Mouse (Mus musculus): ENCODE results near the gene Hpse2. TPM values are rescaled to one million over a fixed set of nuclear protein-coding genes. Genes with fewer than 3 reads are reported as not detected.

Hpse2 gene
- total RNA-seq (2014; rRNA removed) (0.09 and 0.55 TPM in 2 replicates), polyA plus RNA-seq (2015; fragmentation: Nextera tagmentation; extraction: Ambion mirVana) (0.23 and 0.32 TPM in 2 replicates)

GRCm38 (mm10) chr19:43388017-43388904 is at the start of gene Hpse2:
Hpse2 (minus strand) TSS chr19:43388355.
- Histone ChIP-seq H3K4me3 (ENCODE audit: low read depth, low read length) (no peak within 1 kb of the TSS), H3K36me3 (ENCODE audit: insufficient read depth, low read length) (no peaks in the 10 kb centered on the region), H3K27ac (ENCODE audit: low read depth, low read length) (no peak within 1 kb of the TSS), H3K9ac (replicated peaks; ENCODE audit: low read length, poor library complexity, severe bottlenecking) (no peak within 1 kb of the TSS), H3K4me2 (ENCODE audit: low read depth, low read length, poor library complexity, severe bottlenecking) (peak within 1 kb of the TSS; percentile 13), H3K27me3 (ENCODE audit: insufficient read depth, low read length) (peaks cover 61% of the 10 kb centered on the region), H3K9me3 (ENCODE audit: low read length) (no peaks in the 10 kb centered on the region), H3K4me1 (ENCODE audit: insufficient read depth, low read length) (peaks cover 12% of the 10 kb centered on the region; the same call in 1 of the 2 replicates)
- ATAC-seq (ENCODE audit: low FRiP score) (no peak), DNase-seq (ENCODE audit: low spot score) (no peak)
- no peak for TF ChIP-seq CTCF (IDR thresholded peaks at IDR 0.05)
- 2% methylated on average over 18 of the region's 18 CpGs for WGBS

GRCm38 (mm10) chr19:43427446-43428224 is 39.5 kb upstream of the Hpse2 start:
- H3K4me2 ChIP-seq (ENCODE audit: low read depth, low read length, poor library complexity, severe bottlenecking) = no peak overlapping the region
- H3K36me3 ChIP-seq (ENCODE audit: insufficient read depth, low read length) = no peaks in the 10 kb centered on the region
- no peak overlapping the region for H3K4me3 ChIP-seq (ENCODE audit: low read depth, low read length)
- no peak overlapping the region for H3K27ac ChIP-seq (ENCODE audit: low read depth, low read length)
- TF ChIP-seq CTCF (IDR thresholded peaks at IDR 0.05) = no peak
- 91% methylated on average over 24 of the region's 24 CpGs for WGBS
- H3K4me1 ChIP-seq (ENCODE audit: insufficient read depth, low read length) = no peaks in the 10 kb centered on the region
- no peak overlapping the region for H3K9ac ChIP-seq (replicated peaks; ENCODE audit: low read length, poor library complexity, severe bottlenecking)
- no peak for DNase-seq (ENCODE audit: low spot score)
- ATAC-seq (ENCODE audit: low FRiP score) = no peak
- no peaks in the 10 kb centered on the region for H3K27me3 ChIP-seq (ENCODE audit: insufficient read depth, low read length)
- H3K9me3 ChIP-seq (ENCODE audit: low read length) = no peaks in the 10 kb centered on the region

GRCm38 (mm10) chr19:43424082-43424481 is 35.9 kb upstream of the Hpse2 start:
- Histone ChIP-seq H3K9me3 (ENCODE audit: low read length) (no peaks in the 10 kb centered on the region), H3K4me3 (ENCODE audit: low read depth, low read length) (no peak overlapping the region)
- WGBS = 70% methylated on average over 2 of the region's 2 CpGs

GRCm38 (mm10) chr19:43420506-43420905 is 32.4 kb upstream of the Hpse2 start:
- no peak for ATAC-seq (ENCODE audit: low FRiP score)

More at GRCm38 (mm10) chr19:43424082-43424481, 35.9 kb upstream of the Hpse2 start:
- Histone ChIP-seq H3K27ac (ENCODE audit: low read depth, low read length) (no peak overlapping the region), H3K27me3 (ENCODE audit: insufficient read depth, low read length) (no peaks in the 10 kb centered on the region), H3K9ac (replicated peaks; ENCODE audit: low read length, poor library complexity, severe bottlenecking) (no peak overlapping the region), H3K4me2 (ENCODE audit: low read depth, low read length, poor library complexity, severe bottlenecking) (no peak overlapping the region), H3K4me1 (ENCODE audit: insufficient read depth, low read length) (no peaks in the 10 kb centered on the region), H3K36me3 (ENCODE audit: insufficient read depth, low read length) (no peaks in the 10 kb centered on the region)
- ATAC-seq (ENCODE audit: low FRiP score) = no peak
- no peak for DNase-seq (ENCODE audit: low spot score)
- TF ChIP-seq CTCF (IDR thresholded peaks at IDR 0.05) = no peak

GRCm38 (mm10) chr19:43415565-43415964 is 27.4 kb upstream of the Hpse2 start:
- 73% methylated on average over 2 of the region's 2 CpGs for WGBS

More at GRCm38 (mm10) chr19:43420506-43420905, 32.4 kb upstream of the Hpse2 start:
- no peaks in the 10 kb centered on the region for H3K4me1 ChIP-seq (ENCODE audit: insufficient read depth, low read length)
- no peak overlapping the region for H3K9ac ChIP-seq (replicated peaks; ENCODE audit: low read length, poor library complexity, severe bottlenecking)
- no peak for DNase-seq (ENCODE audit: low spot score)
- no peak for TF ChIP-seq CTCF (IDR thresholded peaks at IDR 0.05)
- no peak overlapping the region for H3K4me3 ChIP-seq (ENCODE audit: low read depth, low read length)
- H3K36me3 ChIP-seq (ENCODE audit: insufficient read depth, low read length) = no peaks in the 10 kb centered on the region
- H3K27me3 ChIP-seq (ENCODE audit: insufficient read depth, low read length) = no peaks in the 10 kb centered on the region
- H3K27ac ChIP-seq (ENCODE audit: low read depth, low read length) = no peak overlapping the region
- H3K9me3 ChIP-seq (ENCODE audit: low read length) = no peaks in the 10 kb centered on the region
- WGBS = 87% methylated on average over 3 of the region's 3 CpGs
- H3K4me2 ChIP-seq (ENCODE audit: low read depth, low read length, poor library complexity, severe bottlenecking) = no peak overlapping the region

More at GRCm38 (mm10) chr19:43415565-43415964, 27.4 kb upstream of the Hpse2 start:
- Histone ChIP-seq H3K4me1 (ENCODE audit: insufficient read depth, low read length) (no peaks in the 10 kb centered on the region), H3K27me3 (ENCODE audit: insufficient read depth, low read length) (no peaks in the 10 kb centered on the region), H3K27ac (ENCODE audit: low read depth, low read length) (no peak overlapping the region), H3K9ac (replicated peaks; ENCODE audit: low read length, poor library complexity, severe bottlenecking) (no peak overlapping the region), H3K4me2 (ENCODE audit: low read depth, low read length, poor library complexity, severe bottlenecking) (no peak overlapping the region), H3K9me3 (ENCODE audit: low read length) (no peaks in the 10 kb centered on the region), H3K36me3 (ENCODE audit: insufficient read depth, low read length) (no peaks in the 10 kb centered on the region), H3K4me3 (ENCODE audit: low read depth, low read length) (no peak overlapping the region)
- ATAC-seq (ENCODE audit: low FRiP score) = no peak
- no peak for DNase-seq (ENCODE audit: low spot score)
- no peak for TF ChIP-seq CTCF (IDR thresholded peaks at IDR 0.05)
